Mouse (Mus musculus) neural tube, embryonic 14.5 days (tissue): ENCODE data around the gene Gm17334. TPM values are rescaled to one million over a fixed set of nuclear protein-coding genes. Genes with fewer than 3 reads are reported as not detected.
A peak's percentile ranks its signal among the peaks of the same experiment; 100 is the strongest.

Experiments used
- ATAC-seq: fragments of 200-750 bp; cut with Nextera tagmentation; 2 replicates; pipeline ENCODE4 v1.8.0; 2017; ENCODE audit warnings: low read depth, mild to moderate bottlenecking, moderate TSS enrichment, moderate library complexity
- H3K27ac ChIP-seq: fragments of 300-500 bp; sonication (generic); 2 replicates; pipeline ENCODE4 v1.5.1; 2014; ENCODE audit warnings: low read depth, mild to moderate bottlenecking, control low read depth, low read length, moderate library complexity, mixed read lengths
- H3K27me3 ChIP-seq: fragments of 300-500 bp; sonication (generic); 2 replicates; pipeline ENCODE4 v1.6.1; 2014; ENCODE audit warnings: low read length; ENCODE audit not compliant: control insufficient read depth, insufficient read depth
- H3K36me3 ChIP-seq: fragments of 300-500 bp; sonication (generic); 2 replicates; pipeline ENCODE4 v1.6.1; 2014; ENCODE audit warnings: low read length, mixed read lengths; ENCODE audit not compliant: control insufficient read depth, insufficient read depth
- H3K4me1 ChIP-seq: fragments of 300-500 bp; sonication (generic); 2 replicates; pipeline ENCODE4 v1.6.1; 2014; ENCODE audit warnings: low read length; ENCODE audit not compliant: control insufficient read depth, insufficient read depth
- H3K4me2 ChIP-seq: fragments of 300-500 bp; sonication (generic); 2 replicates; pipeline ENCODE4 v1.6.1; 2014; ENCODE audit warnings: mild to moderate bottlenecking, low read depth, low read length, control low read depth
- H3K4me3 ChIP-seq: fragments of 300-500 bp; sonication (generic); 2 replicates; pipeline ENCODE4 v1.5.1; 2014; ENCODE audit warnings: low read depth, low read length, control low read depth, mixed read lengths
- H3K9ac ChIP-seq: fragments of 300-500 bp; sonication (generic); replicated peaks from 2 replicates; pipeline ENCODE4 v1.6.1; 2014; ENCODE audit warnings: low read depth, mild to moderate bottlenecking, control low read depth, low read length, mixed read lengths
- H3K9me3 ChIP-seq: fragments of 300-500 bp; sonication (generic); 2 replicates; pipeline ENCODE4 v1.6.1; 2016; ENCODE audit warnings: low read length; ENCODE audit not compliant: control insufficient read depth
- WGBS: fragments of 180-500 bp; shearing (Covaris S2); extraction: QIAGEN DNeasy Blood & Tissue Kit; methylation state at CpG from one replicate; pipeline ENCODE4 v1.1.7; 2014; 5-methylcytosine and 5-hydroxymethylcytosine counted together
- polyA plus RNA-seq: library from polyadenylated mRNA; unstranded; fragments of >200 nt; fragmentation: Nextera tagmentation; extraction: Ambion mirVana; gene quantifications from 2 replicates; pipeline ENCODE4 v1.2.1, GENCODE M21; 2014

Gm17334 gene
- polyA plus RNA-seq, 1 experiment from 2014 or later, result not detected

DNA sequence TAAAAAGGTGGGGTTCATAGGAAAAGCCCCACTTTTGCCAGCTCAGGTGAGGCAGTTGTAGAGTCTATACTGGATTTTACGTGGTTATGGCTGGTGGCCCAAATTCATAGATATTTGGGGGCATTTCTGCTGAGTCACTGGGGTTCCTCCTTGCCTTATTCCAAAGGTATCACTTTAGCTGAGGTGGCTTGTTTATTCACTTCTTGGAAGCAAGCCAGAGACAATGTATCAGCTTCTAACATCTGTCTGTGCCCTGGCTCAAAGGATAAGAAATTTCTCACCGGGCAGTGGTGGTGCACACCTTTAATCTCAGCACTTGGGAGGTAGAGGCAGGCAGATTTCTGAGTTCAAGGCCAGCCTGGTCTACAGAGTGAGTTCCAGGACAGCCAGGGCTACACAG lies 6.8 kb upstream of the Gm17334 start:
- no peak overlapping the region for H3K4me3 ChIP-seq
- H3K9ac ChIP-seq, result no peak overlapping the region
- 89% methylated on average over 2 of the region's 2 CpGs for WGBS
- no peak overlapping the region for H3K27ac ChIP-seq
- H3K4me2 ChIP-seq, result no peak overlapping the region
- H3K27me3 ChIP-seq, result no peaks in the 10 kb centered on the region
- no peaks in the 10 kb centered on the region for H3K9me3 ChIP-seq
- H3K4me1 ChIP-seq, result no peaks in the 10 kb centered on the region
- ATAC-seq, result no peak
- H3K36me3 ChIP-seq, result no peaks in the 10 kb centered on the region

DNA sequence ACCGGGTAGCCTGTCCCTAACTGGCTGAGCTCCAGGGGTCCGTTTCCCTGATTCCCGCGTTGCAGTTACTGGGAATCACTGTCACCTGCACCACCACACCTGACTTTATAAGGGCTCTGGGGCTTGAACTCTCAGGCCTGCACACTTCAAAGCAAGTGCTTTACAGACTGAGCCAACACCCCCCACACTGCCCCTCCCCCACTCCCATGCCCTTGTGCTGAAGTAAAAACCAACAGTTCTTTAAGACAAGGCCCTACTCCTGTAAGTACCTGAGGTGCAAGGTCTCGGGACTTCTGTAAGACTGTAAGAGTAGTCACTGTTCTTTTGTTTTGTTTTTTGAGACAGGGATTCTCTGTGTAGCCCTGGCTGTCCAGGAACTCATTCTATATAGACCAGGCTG lies 5.5 kb upstream of the Gm17334 start:
- H3K36me3 ChIP-seq, result no peaks in the 10 kb centered on the region
- 78% methylated on average over 5 of the region's 5 CpGs for WGBS
- no peak for ATAC-seq
- H3K4me3 ChIP-seq, result no peak overlapping the region
- H3K9me3 ChIP-seq, result no peaks in the 10 kb centered on the region
- no peak overlapping the region for H3K27ac ChIP-seq
- H3K27me3 ChIP-seq, result no peaks in the 10 kb centered on the region
- no peaks in the 10 kb centered on the region for H3K4me1 ChIP-seq
- H3K4me2 ChIP-seq, result no peak overlapping the region
- H3K9ac ChIP-seq, result no peak overlapping the region

DNA sequence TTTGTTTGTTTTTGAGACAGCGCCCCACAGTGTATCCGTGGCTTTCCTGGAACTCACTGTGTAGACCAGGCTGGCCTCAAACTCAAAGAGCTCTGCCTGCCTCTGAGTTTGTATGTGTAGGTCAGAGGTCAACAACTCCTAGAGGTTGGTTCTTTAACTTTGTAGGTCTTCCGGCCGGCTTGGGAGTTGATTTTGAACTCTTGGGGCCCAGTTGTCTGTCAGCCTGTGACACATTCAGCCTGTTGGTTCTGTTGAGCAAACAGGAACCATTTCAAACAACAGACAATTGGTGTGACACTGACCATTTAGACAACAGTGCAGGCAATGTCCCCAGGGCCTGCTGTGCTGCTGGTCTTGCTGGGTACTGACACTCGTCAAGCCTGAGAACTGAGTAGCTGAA lies 4.7 kb upstream of the Gm17334 start:
- 75% methylated on average over 5 of the region's 5 CpGs for WGBS
- Histone ChIP-seq H3K4me1 (no peaks in the 10 kb centered on the region), H3K27ac (no peak overlapping the region), H3K4me3 (no peak overlapping the region), H3K9me3 (no peaks in the 10 kb centered on the region), H3K4me2 (no peak overlapping the region), H3K36me3 (no peaks in the 10 kb centered on the region), H3K27me3 (no peaks in the 10 kb centered on the region), H3K9ac (no peak overlapping the region)
- ATAC-seq, result no peak

DNA sequence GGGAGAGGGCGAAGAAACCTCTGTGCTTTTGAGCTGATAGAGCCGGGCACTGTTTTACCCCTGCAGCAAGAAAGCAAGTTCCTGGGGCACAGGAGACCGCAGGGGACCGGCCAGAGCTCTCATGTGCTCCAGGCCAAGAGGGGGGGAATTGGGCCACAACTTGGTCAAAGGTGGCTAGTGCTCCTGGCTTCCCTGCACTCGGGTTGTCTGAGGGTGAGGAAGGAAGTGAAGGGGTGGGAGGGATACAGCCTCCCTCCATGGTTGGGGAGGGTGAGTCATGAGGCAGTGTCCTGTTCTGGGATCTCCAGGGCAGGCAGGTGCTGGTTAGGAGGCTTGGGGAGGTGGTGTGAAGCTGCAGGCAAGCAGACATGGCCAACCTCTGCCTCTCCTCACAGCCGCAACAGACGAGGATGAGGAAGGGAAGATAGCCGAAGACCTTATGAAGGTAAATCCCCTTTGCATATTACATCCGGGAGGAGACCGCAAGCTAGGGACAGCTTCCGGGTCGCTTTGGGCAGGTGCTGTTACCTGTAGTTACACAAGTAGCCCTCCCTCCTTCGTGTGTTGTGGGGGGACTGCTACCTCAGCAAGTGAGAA lies 1.8 kb upstream of the Gm17334 start:
- Histone ChIP-seq H3K4me2 (no peak overlapping the region), H3K9ac (no peak overlapping the region), H3K27me3 (peaks cover 3% of the 10 kb centered on the region), H3K27ac (no peak overlapping the region), H3K36me3 (no peaks in the 10 kb centered on the region), H3K4me3 (no peak overlapping the region), H3K9me3 (no peaks in the 10 kb centered on the region), H3K4me1 (no peaks in the 10 kb centered on the region)
- no peak for ATAC-seq
- WGBS, result 88% methylated on average over 13 of the region's 13 CpGs

DNA sequence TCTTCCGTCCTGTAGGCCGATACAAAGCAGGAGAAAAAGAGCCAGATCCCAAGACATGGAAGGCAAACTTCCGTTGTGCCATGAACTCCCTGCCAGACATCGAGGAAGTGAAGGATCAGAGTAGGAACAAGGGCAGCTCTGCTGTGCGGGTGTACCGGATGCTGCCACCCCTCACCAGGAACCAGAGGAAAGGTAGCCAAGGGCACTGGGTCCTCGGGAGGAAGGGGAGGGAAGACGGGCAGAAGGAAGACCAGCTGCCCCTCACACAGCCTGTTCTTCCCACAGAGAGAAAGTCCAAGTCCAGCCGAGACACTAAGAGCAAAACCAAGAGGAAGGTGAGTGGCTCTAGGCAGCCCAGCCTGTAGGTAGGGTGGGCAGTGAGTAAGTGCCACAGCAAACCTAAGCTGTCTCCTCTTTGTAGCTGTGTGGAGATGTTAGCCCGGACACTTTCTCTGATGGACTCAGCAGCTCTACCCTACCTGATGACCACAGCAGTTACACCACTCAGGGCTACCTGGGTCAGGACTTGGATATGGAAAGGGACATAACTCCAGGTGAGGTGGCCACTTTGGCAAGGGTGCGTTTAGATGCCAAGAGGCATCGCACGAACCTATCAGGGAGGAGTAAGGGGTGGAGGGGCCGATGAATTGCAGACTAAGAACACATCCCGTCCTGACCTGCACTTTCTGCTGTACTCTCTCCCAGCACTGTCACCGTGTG lies 814 bp upstream of the Gm17334 start:
- H3K27me3 ChIP-seq, result peaks cover 5% of the 10 kb centered on the region
- no peaks in the 10 kb centered on the region for H3K36me3 ChIP-seq
- no peak overlapping the region for H3K9ac ChIP-seq
- no peak for ATAC-seq
- H3K9me3 ChIP-seq, result no peaks in the 10 kb centered on the region
- H3K4me3 ChIP-seq, result no peak overlapping the region
- H3K4me1 ChIP-seq, result no peaks in the 10 kb centered on the region
- no peak overlapping the region for H3K4me2 ChIP-seq
- WGBS, result 90% methylated on average over 16 of the region's 16 CpGs
- H3K27ac ChIP-seq, result no peak overlapping the region

DNA sequence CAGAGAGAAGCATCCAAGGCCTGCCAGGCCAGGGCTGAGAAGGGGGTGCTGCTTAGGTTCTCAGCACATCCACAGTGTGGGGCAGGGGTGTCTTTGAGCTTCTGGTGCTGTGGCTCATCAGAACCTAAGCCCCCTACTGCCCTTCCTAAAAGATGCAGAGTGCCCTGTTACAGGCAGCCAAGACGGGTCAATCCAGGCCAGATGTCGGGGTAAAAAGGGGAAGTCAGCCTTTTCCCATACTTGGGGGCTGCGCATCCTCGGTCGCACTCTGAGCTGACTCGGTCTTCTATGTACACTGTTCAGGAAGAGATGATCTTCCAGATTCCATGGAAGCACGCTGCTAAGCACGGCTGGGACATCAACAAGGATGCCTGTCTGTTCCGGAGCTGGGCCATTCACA lies 451 bp downstream of the Gm17334 start:
- WGBS, result 78% methylated on average over 9 of the region's 9 CpGs
- H3K4me1 ChIP-seq, result no peaks in the 10 kb centered on the region
- H3K27me3 ChIP-seq, result peaks cover 7% of the 10 kb centered on the region
- H3K27ac ChIP-seq, result no peak overlapping the region
- no peak overlapping the region for H3K4me3 ChIP-seq
- no peak overlapping the region for H3K4me2 ChIP-seq
- no peak for ATAC-seq
- no peaks in the 10 kb centered on the region for H3K36me3 ChIP-seq
- no peaks in the 10 kb centered on the region for H3K9me3 ChIP-seq
- no peak overlapping the region for H3K9ac ChIP-seq

DNA sequence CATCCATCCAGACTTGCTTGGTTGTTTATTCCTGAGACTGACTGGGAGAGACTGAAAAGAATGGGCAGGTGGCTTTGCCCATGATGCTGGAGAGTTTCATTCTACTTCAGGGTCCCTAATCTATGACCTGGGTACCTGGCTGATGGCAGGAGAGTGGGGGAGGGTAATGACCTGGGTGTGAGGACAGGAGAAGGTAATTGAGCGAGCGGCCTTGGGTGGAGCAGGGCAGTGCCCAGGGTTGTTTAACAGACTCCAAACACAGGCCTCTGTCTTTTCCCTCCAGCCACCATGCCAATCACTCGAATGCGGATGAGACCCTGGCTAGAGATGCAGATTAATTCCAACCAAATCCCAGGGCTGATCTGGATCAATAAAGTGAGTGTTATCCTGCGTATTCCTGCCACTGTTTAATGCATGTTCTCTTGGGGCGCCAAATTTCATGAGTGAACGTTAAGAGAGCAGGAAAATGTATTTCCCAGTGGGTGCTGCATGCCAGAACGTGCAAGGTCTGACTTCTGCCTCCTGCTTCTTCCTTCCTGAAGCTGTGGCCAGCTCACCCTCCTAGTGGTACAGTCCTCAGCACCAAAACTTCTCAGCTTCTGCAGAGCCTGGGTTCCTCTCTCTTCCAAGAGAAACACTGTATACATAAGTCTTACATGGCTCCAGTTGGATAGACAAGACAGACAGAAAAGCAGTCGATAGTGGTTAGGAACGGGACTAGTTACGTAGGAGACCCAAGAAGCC lies 1.8 kb downstream of the Gm17334 start:
- no peak overlapping the region for H3K9ac ChIP-seq
- no peak for ATAC-seq
- no peaks in the 10 kb centered on the region for H3K4me1 ChIP-seq
- H3K27me3 ChIP-seq, result peaks cover 7% of the 10 kb centered on the region
- H3K36me3 ChIP-seq, result no peaks in the 10 kb centered on the region
- no peak overlapping the region; the same call in 1 of the 2 replicates for H3K4me3 ChIP-seq
- H3K27ac ChIP-seq, result no peak overlapping the region
- 81% methylated on average over 11 of the region's 11 CpGs for WGBS
- H3K9me3 ChIP-seq, result no peaks in the 10 kb centered on the region
- H3K4me2 ChIP-seq, result peak overlapping the region; percentile 98; the same call in 1 of the 2 replicates

DNA sequence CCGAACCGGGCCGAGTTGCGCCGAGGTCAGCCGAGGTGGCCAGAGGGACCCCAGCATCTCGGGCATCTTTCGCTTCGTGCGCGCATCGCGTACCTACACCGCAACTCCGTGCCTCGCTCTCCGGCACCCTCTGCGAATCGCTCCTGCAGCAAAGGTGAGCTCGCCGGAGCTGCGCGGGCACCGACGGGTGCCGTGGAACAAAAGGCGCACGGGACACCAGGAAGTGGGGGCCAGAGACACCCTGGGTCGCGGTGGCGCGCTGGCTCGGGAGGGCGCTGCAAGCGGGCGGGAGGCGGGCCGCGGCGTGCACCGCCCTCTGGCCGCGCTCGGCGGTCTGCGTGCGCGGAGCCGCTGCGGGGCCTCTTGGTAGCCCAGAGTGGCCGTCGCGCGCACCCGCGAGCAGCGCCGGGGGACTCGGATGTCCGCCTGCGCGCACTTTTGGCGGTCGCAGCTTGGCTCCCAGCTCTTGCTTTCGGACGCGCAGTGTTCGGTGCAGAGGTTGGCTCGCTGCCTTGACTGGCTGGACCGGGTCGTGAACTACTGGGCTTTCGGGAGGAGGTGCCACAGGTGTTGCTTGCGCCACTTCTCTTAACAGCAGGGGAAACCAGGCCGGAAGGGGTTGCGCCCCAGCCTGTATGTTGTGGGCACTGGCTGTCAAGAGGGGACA lies 2.7 kb downstream of the Gm17334 start:
- H3K36me3 ChIP-seq, result no peaks in the 10 kb centered on the region
- WGBS, result 1% methylated on average over 75 of the region's 75 CpGs
- no peak overlapping the region for H3K27ac ChIP-seq
- peak overlapping the region; percentile 98 for H3K4me2 ChIP-seq
- H3K9ac ChIP-seq, result peak overlapping the region; percentile 52
- H3K9me3 ChIP-seq, result no peaks in the 10 kb centered on the region
- peak overlapping the region; percentile 70 for H3K4me3 ChIP-seq
- peaks cover 7% of the 10 kb centered on the region for H3K27me3 ChIP-seq
- ATAC-seq, result peak; percentile 83
- no peaks in the 10 kb centered on the region for H3K4me1 ChIP-seq

DNA sequence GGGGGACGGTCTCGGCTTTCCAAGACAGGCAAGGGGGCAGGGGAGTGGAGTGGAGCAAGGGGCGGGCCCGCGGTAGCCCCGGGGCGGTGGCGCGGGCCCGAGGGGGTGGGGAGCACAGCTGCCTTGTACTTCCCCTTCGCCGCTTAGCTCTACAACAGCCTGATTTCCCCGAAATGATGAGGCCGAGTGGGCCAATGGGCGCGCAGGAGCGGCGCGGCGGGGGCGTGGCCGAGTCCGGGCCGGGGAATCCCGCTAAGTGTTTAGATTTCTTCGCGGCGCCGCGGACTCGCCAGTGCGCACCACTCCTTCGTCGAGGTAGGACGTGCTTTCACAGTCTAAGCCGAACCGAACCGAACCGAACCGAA lies 3.2 kb downstream of the Gm17334 start, which contains the start of gene Irf1:
Gene Irf1, plus strand, starts transcription at position 255 of the 365 bp plus-strand sequence.
- peak within 1 kb of the TSS; percentile 98 for H3K4me2 ChIP-seq
- H3K9ac ChIP-seq, result peak within 1 kb of the TSS; percentile 52
- 0% methylated on average over 34 of the region's 40 CpGs for WGBS
- H3K9me3 ChIP-seq, result no peaks in the 10 kb centered on the region
- peak; percentile 95 for ATAC-seq
- peak within 1 kb of the TSS; percentile 70 for H3K4me3 ChIP-seq
- no peaks in the 10 kb centered on the region for H3K36me3 ChIP-seq
- H3K27me3 ChIP-seq, result peaks cover 7% of the 10 kb centered on the region
- H3K27ac ChIP-seq, result no peak within 1 kb of the TSS
- H3K4me1 ChIP-seq, result no peaks in the 10 kb centered on the region
